Mouse (Mus musculus) neural tube, embryonic 15.5 days (tissue): ENCODE measurements around the gene Defa21. TPM values are rescaled to one million over a fixed set of nuclear protein-coding genes. Genes with fewer than 3 reads are reported as not detected.

Experiments
- polyA plus RNA-seq: library from polyadenylated mRNA; unstranded; fragments of >200 nt; fragmentation: Nextera tagmentation; extraction: Ambion mirVana; gene quantifications from 2 replicates; pipeline ENCODE4 v1.2.1, GENCODE M21; 2015

Gene Defa21
- polyA plus RNA-seq, 1 experiment from 2014 or later = not detected

Other genes with a start within 250 kb of the Defa21 start
- gene Defb33, start 132.9 kb upstream of the Defa21 start, polyA plus RNA-seq = not detected in 2 replicates
- not detected in 2 replicates for gene Gm15056, start 122.9 kb upstream of the Defa21 start, polyA plus RNA-seq
- not detected in 2 replicates for gene Gm6040, start 103.5 kb upstream of the Defa21 start, polyA plus RNA-seq
- not detected in 2 replicates for gene AY761185, start 80.8 kb upstream of the Defa21 start, polyA plus RNA-seq
- not detected in 2 replicates for gene Defa23, start 29.5 kb downstream of the Defa21 start, polyA plus RNA-seq
- not detected in 2 replicates for gene Defa35, start 39.5 kb downstream of the Defa21 start, polyA plus RNA-seq
- not detected in 2 replicates for gene Defa25, start 58.9 kb downstream of the Defa21 start, polyA plus RNA-seq
- not detected in 2 replicates for gene Gm14851, start 70.5 kb downstream of the Defa21 start, polyA plus RNA-seq
- not detected in 2 replicates for gene Defa30, start 109.1 kb downstream of the Defa21 start, polyA plus RNA-seq
- gene Defa22, start 136.7 kb downstream of the Defa21 start, polyA plus RNA-seq = not detected in 2 replicates
- gene Defa31, start 166.1 kb downstream of the Defa21 start, polyA plus RNA-seq = not detected in 2 replicates
- gene Gm15293, start 176.0 kb downstream of the Defa21 start, polyA plus RNA-seq = not detected in 2 replicates
- not detected in 2 replicates for gene Gm15292, start 224.2 kb downstream of the Defa21 start, polyA plus RNA-seq